Mouse (Mus musculus): ENCODE measurements at regions not wholly inside any gene's neighbourhood (a gene's known extent, or its start where the extent isn't known, plus 50 kb on each side); places are given as distances from the start of the nearest gene placed in this dataset.

DNA sequence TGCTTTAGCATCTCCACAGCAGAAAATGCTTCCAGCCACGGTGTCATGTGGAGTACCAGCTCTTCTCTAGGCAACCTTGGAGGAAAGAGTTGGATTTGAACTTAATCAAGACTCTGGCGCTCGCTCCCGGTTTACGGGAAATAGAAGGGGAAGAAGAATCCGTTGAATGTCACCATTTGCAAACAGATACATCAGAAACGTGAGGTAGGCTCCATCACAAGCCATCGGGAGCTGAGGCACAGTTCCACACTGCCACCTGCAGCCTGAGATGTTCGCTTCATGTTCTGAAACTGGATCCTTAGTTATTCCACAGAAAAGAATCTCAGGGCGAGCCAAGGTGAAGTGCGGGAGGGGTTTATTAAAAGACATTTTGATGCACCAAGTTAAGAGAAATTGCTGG is 148.5 kb downstream of the Atp23 start:
- no peak for TF ChIP-seq CTCF (IDR thresholded peaks at IDR 0.05; ENCODE audit: insufficient read depth, low read depth, low read length)
- TF ChIP-seq POLR2A (IDR thresholded peaks at IDR 0.05; ENCODE audit: insufficient read depth, low read depth, low read length): no peak
